Mouse (Mus musculus) frontal cortex, postnatal 14 days (tissue): Measurements from ENCODE around the gene Coro1b.

Experiments used
- DNase-seq, 2 experiments: peaks; one replicate each; pipeline ENCODE4 v3.0.0; 2022; ENCODE audit warnings: low spot score in 2 of 2

Gene Coro1b

DNA sequence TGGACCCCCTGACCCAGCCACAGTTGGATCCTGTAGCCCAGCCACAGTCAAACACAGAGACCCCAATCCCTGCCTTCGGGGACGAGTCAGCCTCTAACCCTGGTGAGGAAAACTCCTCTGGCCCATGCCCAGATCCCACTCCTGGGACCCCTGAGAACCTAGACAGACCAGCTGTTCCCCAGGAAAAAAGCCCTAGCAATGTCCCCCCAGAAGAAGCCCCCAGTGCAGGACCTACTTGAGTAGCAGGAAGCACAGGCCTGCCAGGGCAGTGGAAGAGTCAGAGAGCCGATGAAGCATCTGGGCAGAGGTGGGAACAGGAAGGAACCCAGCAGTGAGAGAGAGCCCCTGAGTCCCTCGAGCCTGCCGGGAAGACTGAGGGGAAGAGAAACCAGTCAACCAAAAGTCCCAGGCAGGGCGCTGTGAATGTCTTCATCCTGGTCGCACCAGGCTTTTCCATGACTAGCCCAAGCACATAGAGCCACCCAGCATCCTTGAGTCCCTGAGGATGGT, 4.6 kb upstream of the Coro1b start, which contains the start of gene Cabp4:
Gene Cabp4 (minus strand): TSS at position 275 of the 510 bp plus-strand sequence.
- DNase-seq, result no peak

DNA sequence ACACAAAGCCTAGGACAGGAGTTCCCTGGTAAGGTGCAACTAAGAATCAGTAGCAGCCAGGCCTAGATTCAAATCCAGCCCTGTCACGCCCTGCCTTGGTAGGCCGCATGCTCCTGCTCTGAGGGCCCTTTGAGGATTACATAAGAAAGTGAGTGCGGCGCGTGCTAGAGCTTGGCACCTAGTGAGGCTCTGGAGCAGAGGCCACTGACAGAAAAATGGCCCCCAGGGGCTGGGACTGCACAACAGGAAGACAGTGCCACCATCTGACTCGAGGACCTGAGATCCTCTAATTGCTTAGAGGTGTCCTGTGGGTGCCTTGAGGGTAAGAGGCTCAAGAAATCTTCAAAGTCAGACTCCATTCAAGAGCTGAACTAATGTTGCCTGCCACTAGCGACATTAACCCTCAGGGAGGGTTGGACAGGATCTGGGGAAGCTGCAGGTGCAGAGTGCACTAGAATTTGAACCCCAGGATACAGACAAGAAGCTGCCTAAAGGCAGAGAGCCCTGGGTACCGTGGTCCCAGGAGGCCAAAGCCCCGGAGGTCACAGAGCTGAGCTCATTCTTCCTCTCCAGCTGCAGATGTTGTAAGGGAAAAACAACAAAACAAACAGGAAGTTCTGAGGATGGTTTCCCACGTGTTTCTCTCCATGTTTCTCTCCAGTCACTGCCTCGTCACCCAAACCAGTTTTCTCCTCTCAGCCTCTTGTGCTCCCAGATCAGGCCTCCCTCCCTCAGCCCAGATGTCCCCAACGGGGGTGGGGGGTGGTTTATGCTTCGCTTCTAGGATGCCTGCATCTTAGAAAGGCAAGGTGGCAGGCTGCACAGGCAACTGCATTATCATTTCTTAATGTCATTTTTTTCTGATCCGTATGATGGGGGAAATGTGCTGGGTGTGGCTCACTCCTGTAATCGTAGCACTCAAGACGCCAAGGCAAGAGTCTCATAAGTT, 3.6 kb upstream of the Coro1b start:
- DNase-seq, result no peak

GRCm38 (mm10) chr19:4145936-4146335, 2.5 kb upstream of the Coro1b start:
- DNase-seq, result no peak

DNA sequence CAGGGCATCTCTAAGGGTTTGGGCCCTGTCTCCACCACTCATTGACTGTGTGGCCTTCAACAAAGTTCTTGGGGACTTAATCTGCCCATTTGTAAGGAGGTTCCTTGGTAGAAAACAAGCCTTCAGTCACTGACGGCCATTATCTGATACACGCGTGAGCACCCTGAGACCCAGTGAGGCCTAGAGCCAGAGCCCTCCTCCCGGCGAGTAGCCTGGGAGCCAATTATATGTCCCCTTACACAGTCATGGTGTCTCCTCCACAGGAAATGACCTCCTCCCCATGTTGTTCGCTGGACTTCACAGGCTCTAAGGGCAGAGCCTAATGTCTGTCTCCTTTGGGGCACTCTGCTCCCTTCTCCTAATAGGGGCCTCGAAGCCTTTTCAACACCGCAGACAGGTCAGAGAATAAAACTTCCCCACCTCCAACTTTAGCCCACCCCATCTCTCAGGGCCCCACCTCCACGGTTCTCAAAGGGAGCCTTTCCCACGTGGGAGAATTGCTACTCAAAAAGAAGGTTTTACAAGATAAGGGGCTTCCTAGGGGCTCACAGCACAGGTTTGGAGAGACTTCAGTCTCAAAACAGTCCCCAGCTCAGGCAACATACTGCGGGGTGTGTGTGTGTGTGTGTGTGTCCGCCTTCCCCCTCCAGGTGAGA, 1.9 kb upstream of the Coro1b start:
- DNase-seq, result no peak

- DNase-seq, result no peak
Observed at GRCm38 (mm10) chr19:4147022-4147405, 1.4 kb upstream of the Coro1b start.

- no peak for DNase-seq
Observed at GRCm38 (mm10) chr19:4147782-4148490, 483 bp upstream of the Coro1b start.

DNA sequence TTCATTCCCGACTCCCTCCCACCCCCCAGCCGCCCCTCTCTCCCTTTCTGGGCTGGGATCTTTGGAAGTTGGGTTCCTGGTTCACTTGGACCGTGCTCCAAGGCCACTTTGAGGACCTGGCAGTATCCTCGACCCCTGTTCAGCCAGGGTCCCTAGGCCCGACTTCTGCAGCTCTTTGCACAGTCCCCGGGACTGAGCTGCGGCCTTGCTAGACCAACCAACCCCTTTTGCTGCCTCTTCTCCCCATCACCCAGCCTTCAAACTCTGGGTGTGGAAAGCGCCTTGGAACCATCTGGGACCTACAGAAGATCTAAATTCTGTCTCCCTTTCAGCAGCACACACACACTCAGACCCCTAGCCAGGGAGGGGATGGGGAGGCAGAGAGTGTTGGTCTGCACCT, 400 bp downstream of the Coro1b start:
- no peak for DNase-seq

GRCm38 (mm10) chr19:4149283-4149682, 864 bp downstream of the Coro1b start:
- DNase-seq, result no peak

- DNase-seq, result no peak
Observed at GRCm38 (mm10) chr19:4149764-4150461, 1.5 kb downstream of the Coro1b start.

DNA sequence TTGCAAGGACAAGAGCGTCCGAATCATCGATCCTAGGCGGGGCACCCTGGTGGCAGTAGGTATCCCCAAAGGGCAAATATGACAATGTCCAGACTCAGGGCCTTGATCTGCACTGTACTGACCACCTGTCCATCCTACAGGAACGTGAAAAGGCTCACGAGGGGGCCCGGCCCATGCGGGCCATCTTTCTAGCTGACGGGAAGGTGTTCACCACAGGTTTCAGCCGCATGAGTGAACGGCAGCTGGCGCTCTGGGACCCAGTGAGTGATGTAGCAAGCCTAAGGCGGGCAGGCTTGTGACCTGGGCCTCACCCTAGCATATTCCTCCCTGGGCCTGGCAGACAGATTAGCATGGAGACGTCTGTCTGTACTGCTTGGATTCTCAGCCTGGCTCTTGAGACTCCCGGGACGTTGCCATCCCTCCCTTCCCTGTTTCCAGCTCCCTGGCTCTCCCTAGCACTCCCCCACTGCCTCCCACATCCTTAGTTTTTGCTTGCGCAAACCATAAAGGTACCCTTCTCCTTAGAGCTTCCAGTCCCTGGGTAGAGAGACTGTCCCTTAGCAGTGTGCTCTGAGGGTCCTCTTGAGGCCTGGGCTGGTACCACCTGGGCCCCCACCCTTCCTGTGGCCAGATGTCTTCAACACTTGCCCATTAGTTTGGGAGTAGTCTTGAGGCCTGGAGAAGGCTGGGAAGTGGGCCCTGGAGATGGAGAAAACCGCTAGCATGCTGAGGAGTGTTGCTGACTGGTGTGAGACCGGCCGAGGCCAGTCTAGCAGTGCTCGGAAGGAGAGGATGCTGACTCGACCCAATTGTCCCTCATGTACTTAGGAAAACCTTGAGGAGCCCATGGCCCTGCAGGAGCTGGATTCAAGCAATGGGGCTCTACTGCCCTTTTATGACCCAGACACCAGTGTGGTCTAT, 2.4 kb downstream of the Coro1b start:
- no peak for DNase-seq

DNA sequence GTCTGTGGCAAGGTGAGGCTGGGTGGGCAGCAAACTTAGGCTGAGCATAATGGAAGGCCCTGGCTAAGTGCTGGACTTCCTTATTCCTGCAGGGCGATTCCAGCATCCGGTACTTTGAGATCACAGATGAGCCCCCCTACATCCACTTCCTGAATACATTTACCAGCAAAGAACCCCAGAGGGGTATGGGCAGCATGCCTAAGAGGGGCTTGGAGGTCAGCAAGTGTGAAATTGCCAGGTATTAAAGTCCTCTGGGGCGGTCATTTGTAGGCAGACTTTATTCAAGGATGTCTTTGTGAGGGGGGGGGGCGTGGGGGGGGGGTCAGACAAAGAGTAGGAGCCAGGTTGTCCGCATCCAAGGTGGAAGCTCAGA, 3.1 kb downstream of the Coro1b start:
- no peak for DNase-seq

GRCm38 (mm10) chr19:4151898-4152297, 3.5 kb downstream of the Coro1b start:
- no peak for DNase-seq

DNA sequence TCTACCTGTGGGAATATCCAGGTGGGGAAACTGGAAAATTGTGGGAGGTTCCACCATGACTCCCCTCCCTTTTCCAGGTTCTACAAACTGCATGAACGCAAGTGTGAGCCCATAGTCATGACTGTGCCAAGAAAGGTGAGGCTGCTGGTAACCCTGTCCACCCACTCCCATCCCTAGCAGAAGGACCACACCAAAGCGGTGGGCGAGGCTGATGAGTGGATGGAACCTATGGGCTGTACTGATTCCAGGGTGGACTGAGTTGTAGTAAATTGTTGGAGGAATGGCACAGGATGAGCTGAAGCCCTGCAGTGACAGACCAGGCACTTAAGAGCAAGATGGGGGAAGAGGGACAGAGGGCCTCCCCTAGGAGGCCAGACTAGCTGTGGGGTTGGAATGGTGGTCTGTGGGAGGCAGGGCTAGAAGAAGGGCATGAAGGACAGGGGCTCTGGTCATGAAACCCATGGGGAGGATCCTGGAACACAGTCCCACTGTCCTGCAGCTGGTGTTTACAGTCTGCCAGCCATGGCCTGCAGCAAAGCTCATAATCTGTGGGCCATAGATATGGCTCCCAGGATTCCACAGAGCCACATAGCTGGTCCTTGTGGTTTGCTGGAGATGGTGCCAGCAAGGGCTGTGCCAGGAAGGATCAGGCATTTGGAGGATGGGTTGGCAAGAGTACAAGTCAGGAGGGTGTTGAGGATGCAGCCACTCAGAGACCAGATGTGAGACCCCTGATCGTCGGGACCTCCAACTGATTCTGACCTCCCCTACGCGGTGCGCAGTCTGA, 4.2 kb downstream of the Coro1b start:
- DNase-seq, result no peak

DNA sequence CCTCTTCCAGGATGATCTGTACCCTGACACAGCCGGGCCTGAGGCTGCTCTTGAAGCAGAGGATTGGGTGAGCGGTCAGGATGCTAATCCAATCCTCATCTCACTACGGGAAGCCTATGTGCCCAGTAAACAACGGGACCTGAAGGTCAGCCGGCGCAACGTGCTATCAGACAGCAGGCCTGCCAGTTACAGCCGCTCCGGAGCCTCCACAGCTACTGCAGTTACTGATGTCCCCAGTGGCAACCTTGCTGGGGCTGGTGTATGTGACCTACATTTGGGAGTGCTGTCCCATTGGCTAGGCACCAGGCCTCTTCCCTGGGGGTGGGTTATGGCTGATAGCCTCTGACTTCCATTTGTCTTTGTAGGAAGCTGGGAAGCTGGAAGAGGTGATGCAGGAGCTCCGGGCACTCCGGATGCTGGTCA, 4.8 kb downstream of the Coro1b start, which contains the start of gene Ptprcap:
Gene Ptprcap (plus strand): TSS at position 373 of the 423 bp plus-strand sequence.
- DNase-seq, result no peak

DNA sequence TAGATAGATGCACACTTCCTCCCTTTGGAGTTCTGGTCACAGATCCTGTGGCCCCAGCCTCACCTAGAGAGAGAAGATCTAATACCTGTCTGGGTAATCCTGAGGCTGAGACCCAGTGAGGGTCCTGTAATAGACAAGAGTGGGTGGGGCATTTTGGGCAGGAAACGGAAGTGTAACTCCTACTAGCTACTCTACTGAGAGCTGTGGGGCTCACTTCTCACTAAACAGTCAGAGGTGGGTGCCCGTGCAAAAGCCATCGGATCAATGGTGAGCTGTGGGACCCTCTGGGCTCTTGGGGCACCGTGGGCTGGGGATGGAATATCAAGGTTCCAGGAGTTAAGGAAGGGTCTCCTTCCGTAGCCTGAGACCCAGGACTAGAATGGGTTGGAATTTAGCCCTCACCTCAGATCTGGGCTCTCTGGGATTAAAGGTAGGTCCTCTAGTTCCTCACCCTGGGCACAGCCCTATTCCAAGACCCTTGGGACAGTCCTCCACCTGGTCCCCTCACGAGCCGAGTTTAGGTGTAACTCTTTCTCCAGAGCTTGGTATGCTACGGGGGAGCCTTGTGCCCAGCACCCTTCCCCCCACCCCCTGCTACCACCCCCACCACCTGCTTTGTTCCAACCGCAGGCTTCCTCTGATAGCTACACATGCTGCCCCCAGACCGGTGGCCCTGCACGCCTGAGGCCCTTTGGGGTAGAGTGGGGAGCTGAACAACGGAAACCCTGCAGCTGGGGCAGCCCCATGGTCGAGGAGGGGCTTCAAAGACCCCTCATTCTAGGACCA, 6.2 kb downstream of the Coro1b start:
- DNase-seq, result no peak

- DNase-seq, result no peak
Observed at GRCm38 (mm10) chr19:4155223-4156072, 7.0 kb downstream of the Coro1b start.

GRCm38 (mm10) chr19:4156073-4156579, 7.7 kb downstream of the Coro1b start:
- no peak for DNase-seq

DNA sequence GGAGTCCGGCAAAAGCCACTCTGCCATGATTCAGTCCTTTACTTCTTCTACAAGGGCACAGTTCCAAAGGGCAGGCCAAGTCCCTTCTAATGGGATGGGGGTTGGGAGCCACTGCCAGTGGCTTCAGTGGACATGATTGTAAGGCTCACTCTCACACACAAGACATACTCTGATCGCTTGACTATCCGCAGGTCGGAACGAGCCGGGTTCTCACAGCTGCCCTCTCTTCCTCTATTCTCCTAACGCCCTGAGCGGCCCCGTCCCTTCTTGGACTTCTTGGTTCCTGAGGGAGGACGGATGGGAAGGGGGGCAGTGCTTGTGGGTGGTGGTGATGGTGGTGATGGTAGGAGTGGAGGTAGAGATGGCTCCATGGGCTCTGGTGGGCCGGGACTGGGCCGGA, 8.4 kb downstream of the Coro1b start:
- no peak for DNase-seq
